Mouse (Mus musculus): ENCODE results near the gene Rex1bd.
A peak's percentile ranks its signal among the peaks of the same experiment; 100 is the strongest.
"Not testable (repeated sequence)": the region's sequence is repeated elsewhere in the genome, so short reads cannot be mapped to it uniquely, and the experiment has no call there.

Gene Rex1bd

GRCm38 (mm10) chr8:70529741-70530161, 23.2 kb upstream of the Rex1bd start:
- DNase-seq (ENCODE audit: low read depth in 1 of 2, low spot score in 2 of 2): no peak

- DNase-seq (ENCODE audit: low read depth in 1 of 2, low spot score in 2 of 2): no peak
These were observed 22.7 kb upstream of the Rex1bd start for GRCm38 (mm10) chr8:70529299-70529698.

GRCm38 (mm10) chr8:70528182-70528797, 21.7 kb upstream of the Rex1bd start:
- no peak for DNase-seq (ENCODE audit: low read depth in 1 of 2, low spot score in 2 of 2)

- DNase-seq (ENCODE audit: low read depth in 1 of 2, low spot score in 2 of 2): peak; percentile 77 to 91
These were observed 21.1 kb upstream of the Rex1bd start, which contains the start of the genes Fkbp8 and Kxd1 for GRCm38 (mm10) chr8:70527512-70528181. TSS of gene Fkbp8 (plus strand) at chr8:70527724. TSS of gene Kxd1 (minus strand) at chr8:70527956.

DNA sequence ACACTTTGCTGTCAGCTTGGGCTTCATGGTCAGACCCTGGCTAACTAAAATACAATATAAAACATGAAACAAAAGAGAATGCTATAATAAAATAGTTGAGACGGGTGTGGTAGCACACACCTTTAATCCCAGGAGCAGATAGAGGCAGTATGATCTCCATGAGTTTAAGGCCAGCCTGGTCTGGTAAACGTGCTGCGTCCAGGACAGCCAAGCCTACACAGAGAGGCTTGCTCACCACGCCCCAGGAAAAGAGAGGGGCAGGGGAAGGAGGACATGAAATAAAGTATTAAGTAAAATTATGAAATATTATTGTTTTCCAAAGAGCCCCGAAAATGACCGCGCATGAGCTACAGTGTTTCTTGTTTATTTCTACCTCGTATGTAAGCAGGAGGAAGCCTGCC, 20.6 kb upstream of the Rex1bd start:
- DNase-seq (ENCODE audit: low read depth in 1 of 2, low spot score in 2 of 2): no peak

DNA sequence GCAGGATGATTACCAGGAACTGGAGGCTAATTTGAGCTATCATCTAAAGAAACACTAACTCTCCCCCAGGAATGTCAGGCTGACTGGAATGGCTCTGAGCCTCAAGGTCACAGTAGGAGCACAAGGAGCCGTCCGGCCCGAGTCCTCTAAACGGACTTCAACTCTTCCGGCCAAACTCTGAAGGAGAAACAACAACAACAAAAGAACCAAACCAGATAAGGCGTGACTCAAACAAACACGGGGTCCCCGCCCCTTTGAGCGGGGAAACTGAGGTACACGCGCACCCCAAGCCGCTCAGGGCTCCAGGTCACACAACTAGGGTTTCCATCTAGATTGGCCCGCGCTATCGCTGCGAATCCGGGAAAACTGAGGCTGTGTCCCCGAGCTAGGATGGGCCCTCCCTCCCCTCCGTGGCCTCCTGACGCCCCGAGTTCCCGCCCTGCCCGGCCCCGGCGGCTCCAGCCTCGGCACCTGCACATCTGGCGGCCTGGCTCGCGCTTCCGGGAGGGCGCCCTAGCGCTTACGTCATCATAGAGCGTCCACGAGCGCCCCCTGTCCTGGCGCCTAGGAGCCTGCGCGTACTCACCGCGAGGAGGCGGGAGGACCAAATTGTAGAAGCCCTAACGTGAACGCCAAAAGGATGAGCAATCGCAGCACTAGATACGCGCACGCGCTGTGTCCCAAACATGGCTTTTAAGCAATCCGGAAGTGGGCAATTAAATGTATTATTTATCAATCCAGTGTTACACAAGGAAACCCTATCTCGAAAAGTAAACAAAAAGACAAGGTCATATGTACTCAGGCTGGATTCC, 16.2 kb upstream of the Rex1bd start:
- peak; percentile 90 to 94 for DNase-seq (ENCODE audit: low read depth in 1 of 2, low spot score in 2 of 2)

DNA sequence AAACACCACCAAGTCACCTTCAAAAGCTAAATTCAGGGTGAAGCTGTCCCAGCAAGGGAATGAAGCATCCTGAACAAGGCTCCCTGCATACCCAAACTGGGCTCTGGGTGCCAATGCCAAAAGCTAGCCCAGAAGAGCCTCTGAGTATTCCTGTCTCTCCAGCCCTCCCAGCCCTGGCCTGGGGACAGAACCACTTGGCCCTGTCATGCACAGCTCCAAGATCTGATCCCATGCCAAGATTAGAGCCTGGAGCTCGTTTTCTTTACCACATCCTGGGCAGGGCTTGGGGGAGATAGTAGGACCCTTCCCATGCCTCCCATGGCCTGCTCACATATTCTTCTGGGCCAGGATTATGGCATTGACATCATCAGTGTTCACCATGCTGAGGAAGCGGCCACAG, 13.1 kb upstream of the Rex1bd start:
- DNase-seq (ENCODE audit: low read depth in 1 of 2, low spot score in 2 of 2): no peak

GRCm38 (mm10) chr8:70519043-70519442, 12.5 kb upstream of the Rex1bd start:
- DNase-seq (ENCODE audit: low read depth in 1 of 2, low spot score in 2 of 2): no peak

DNA sequence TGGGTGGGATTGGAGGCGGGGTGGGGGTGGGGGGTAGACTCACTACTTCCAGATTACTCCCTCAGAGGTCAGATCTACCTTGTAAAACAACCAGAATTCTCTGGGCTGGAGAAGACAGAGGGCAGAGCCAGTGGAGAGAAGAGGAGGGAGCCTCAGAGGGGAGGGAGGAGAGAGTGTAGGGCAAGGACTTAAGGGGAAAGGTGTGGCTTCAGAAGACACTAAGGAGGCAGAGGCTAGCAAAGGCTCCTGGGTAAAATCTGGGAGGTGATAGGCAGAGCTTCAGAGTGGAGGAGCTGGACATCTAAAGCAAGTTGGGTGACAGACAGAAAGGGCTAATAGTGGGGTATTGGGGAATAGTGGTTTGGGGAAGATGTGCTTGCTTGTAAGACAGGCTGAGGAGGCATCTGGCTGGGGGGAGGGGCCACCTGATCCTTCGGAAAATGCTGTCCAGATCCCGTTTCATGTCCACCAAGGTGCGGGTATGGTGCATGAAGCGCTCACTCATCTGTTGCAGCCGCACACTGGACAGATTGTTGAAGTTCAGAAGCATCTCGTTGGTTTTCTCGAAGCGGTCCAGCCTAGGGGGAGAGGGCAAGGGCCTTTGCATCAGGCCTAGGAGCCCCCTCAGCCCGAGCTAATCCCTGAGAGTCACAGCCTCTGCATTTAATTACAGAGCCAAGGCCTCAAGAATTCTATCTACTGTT, 11.5 kb upstream of the Rex1bd start:
- DNase-seq (ENCODE audit: low read depth in 1 of 2, low spot score in 2 of 2): no peak

GRCm38 (mm10) chr8:70513441-70513840, 6.9 kb upstream of the Rex1bd start:
- DNase-seq (ENCODE audit: low read depth in 1 of 2, low spot score in 2 of 2): no peak

DNA sequence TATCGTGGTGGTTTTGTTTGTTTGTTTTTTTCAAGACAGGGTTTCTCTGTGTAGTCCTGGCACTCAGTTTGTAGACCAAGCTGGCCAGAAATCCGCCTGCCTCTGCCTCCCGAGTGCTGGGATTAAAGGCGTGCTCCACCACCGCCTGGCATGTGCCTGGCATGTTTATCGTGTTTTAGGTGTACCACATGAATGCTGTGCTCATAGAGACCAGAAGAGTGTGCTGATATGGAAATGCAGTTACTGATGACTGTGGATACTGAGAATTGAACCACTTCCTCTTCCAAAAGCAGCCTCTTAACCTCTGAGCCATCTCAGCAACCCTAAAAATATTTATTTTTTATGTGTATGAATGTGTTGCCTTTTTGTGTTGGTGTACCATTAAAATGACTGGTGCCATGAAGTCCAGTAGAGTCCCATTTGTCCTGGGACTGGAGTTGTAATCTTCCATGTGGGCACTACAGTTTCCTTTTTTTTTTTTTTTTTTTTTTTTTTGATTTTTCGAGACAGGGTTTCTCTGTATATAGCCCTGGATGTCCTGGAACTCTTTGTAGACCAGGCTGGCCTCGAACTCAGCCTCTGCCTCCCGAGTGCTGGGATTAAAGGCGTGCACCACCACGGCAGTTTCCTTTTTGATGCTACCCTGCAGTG, 5.8 kb upstream of the Rex1bd start:
- no peak for DNase-seq (ENCODE audit: low read depth in 1 of 2, low spot score in 2 of 2)

GRCm38 (mm10) chr8:70511770-70512169, 5.2 kb upstream of the Rex1bd start:
- no peak for DNase-seq (ENCODE audit: low read depth in 1 of 2, low spot score in 2 of 2)

DNA sequence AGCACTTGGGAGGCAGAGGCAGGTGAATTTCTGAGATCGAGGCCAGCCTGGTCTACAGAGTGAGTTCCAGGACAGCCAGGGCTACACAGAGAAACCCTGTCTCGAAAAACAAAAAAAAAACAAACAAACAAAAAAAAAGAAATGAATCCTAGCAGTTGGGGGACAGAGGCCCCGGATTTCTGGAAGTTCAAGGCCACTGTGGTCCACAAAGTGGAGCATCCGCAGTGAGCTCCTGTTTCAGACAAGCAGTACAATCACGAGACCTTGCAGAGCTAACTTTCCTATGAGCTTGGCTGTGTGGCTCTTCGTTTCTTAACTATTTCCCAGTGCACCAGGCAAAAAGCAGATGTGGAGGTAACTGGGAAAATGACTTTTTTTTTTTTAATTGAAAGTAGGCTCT, 4.6 kb upstream of the Rex1bd start:
- DNase-seq (ENCODE audit: low read depth in 1 of 2, low spot score in 2 of 2): not testable (repeated sequence)

DNA sequence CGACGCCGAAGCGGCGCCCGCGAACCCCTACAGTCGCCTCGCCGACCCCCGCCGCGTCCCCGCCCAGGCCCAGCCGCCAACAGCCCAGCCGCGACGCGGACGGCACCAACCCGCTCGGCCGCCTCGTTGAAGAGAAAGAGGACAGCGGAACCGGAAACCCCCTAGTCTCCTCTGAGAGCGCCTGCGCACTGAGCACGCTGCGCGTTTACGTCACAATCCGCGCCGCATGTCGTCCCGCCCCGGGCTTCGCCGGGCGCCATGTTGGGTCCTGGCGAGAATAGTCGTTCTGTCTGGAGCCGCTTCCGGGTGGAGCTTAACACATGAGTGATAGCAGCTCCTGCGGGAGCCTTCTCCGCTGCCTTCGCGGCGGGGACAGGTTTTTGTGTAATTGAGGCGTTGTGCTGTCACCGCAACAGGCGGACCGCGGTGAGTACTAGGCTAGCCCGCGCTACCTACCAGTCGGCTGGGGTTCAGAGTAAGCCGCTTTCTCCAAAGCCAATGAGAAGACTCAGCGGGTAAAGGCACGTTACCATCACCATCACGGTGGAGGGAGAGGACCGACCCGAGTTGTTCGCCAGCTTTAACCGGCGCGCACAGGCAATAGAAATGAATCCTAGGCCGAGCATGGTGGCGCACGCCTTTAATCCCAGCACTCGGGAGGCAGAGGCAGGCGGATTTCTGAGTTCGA, 3.8 kb upstream of the Rex1bd start, which contains the start of gene Uba52:
TSS of gene Uba52 (minus strand) at position 574 of the 688 bp plus-strand sequence.
- DNase-seq (ENCODE audit: low read depth in 1 of 2, low spot score in 2 of 2): peak; percentile 89 to 97

DNA sequence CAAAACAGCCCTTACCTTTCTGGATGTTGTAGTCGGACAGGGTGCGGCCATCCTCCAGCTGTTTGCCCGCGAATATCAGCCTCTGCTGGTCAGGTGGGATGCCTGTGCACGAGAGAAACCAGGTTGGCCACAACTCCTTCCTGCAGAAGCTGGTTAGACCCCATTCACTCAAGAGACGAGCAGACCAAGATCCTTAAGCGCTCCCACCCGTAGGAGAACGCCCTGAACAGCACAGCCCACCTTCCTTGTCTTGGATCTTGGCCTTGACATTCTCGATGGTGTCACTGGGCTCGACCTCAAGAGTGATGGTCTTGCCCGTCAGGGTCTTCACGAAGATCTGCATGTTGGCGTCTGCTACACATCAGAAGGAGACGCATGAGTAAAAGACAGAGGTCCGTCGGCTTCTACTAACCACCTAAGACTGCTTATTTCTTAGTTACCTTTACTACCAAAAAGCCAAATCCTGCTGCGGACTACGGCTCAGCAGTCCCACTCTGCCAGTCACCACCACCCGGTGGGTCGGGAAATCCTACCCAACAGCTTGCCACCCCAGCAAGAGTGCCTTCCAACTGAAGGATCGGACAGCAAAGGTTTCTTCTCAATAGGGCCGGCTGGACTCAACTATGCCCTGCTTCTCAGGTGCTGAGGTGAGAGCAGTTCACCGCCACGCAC, 2.9 kb upstream of the Rex1bd start:
- no peak for DNase-seq (ENCODE audit: low read depth in 1 of 2, low spot score in 2 of 2)

GRCm38 (mm10) chr8:70507027-70507393, 458 bp upstream of the Rex1bd start:
- no peak for DNase-seq (ENCODE audit: low read depth in 1 of 2, low spot score in 2 of 2)

GRCm38 (mm10) chr8:70505698-70506327, 739 bp downstream of the Rex1bd start:
- DNase-seq (ENCODE audit: low read depth in 1 of 2, low spot score in 2 of 2): no peak

- peak in 1 of 2 experiments; percentile 54 for DNase-seq (ENCODE audit: low read depth in 1 of 2, low spot score in 2 of 2)
These were observed 1.7 kb downstream of the Rex1bd start for GRCm38 (mm10) chr8:70504851-70505250.

- DNase-seq (ENCODE audit: low read depth in 1 of 2, low spot score in 2 of 2): no peak
These were observed 2.2 kb downstream of the Rex1bd start for GRCm38 (mm10) chr8:70504291-70504716.

All from monocyte, adult 2 months (primary cell).